Mouse (Mus musculus): ENCODE measurements around the gene Ints2. TPM values are rescaled to one million over a fixed set of nuclear protein-coding genes. Genes with fewer than 3 reads are reported as not detected.

The Ints2 gene
- polyA plus RNA-seq, 1 experiment: 13.3 TPM

- H3K4me1 ChIP-seq (ENCODE audit: control insufficient read depth, insufficient read depth, low read length): no peaks in the 10 kb centered on the region
- H3K27me3 ChIP-seq (ENCODE audit: control insufficient read depth, insufficient read depth, low read length): no peaks in the 10 kb centered on the region
- TF ChIP-seq POLR2A (IDR thresholded peaks at IDR 0.05; ENCODE audit: control insufficient read depth, low read depth, low read length) (no peak), CTCF (IDR thresholded peaks at IDR 0.05; ENCODE audit: control insufficient read depth, insufficient read depth, insufficient replicate concordance, low read depth, low read length) (no peak)
- no peaks in the 10 kb centered on the region for H3K36me3 ChIP-seq (ENCODE audit: control insufficient read depth, insufficient read depth, low read length)
- H3K27ac ChIP-seq (ENCODE audit: control insufficient read depth, insufficient read depth, low read depth, low read length): no peak overlapping the region
- H3K4me3 ChIP-seq (ENCODE audit: control insufficient read depth, low read depth, low read length): no peak overlapping the region
These were observed 83.2 kb downstream of the Ints2 start for GRCm38 (mm10) chr11:86174173-86174572.

GRCm38 (mm10) chr11:86170743-86171142, 86.6 kb downstream of the Ints2 start:
- no peaks in the 10 kb centered on the region for H3K36me3 ChIP-seq (ENCODE audit: control insufficient read depth, insufficient read depth, low read length)
- H3K4me3 ChIP-seq (ENCODE audit: control insufficient read depth, low read depth, low read length): no peak overlapping the region
- no peaks in the 10 kb centered on the region for H3K27me3 ChIP-seq (ENCODE audit: control insufficient read depth, insufficient read depth, low read length)
- H3K27ac ChIP-seq (ENCODE audit: control insufficient read depth, insufficient read depth, low read depth, low read length): no peak overlapping the region
- no peaks in the 10 kb centered on the region for H3K4me1 ChIP-seq (ENCODE audit: control insufficient read depth, insufficient read depth, low read length)
- no peak for TF ChIP-seq CTCF (IDR thresholded peaks at IDR 0.05; ENCODE audit: control insufficient read depth, insufficient read depth, insufficient replicate concordance, low read depth, low read length)
- TF ChIP-seq POLR2A (IDR thresholded peaks at IDR 0.05; ENCODE audit: control insufficient read depth, low read depth, low read length): no peak

Other genes with a start within 250 kb of the Ints2 start
- 0.88 and 1.1 TPM in 2 replicates for gene Brip1, start 56.4 kb downstream of the Ints2 start, polyA plus RNA-seq (2012; rRNA removed)
- 16.8 and 25.0 TPM in 2 replicates for gene Med13, start 100.0 kb upstream of the Ints2 start, polyA plus RNA-seq (2012; rRNA removed)
- 24.6 and 25.1 TPM in 2 replicates for gene Rnft1, start 227.1 kb upstream of the Ints2 start, polyA plus RNA-seq (2012; rRNA removed)